Mouse (Mus musculus): ENCODE measurements around the gene Gabrb1. TPM values are rescaled to one million over a fixed set of nuclear protein-coding genes. Genes with fewer than 3 reads are reported as not detected.
"Not testable (repeated sequence)": the region's sequence is repeated elsewhere in the genome, so short reads cannot be mapped to it uniquely, and the experiment has no call there.

Gabrb1 gene
- polyA plus RNA-seq, 1 experiment from 2014 or later, result 1.1 TPM

GRCm38 (mm10) chr5:72069398-72069797, 411.5 kb downstream of the Gabrb1 start:
- not testable (repeated sequence) for H3K9me3 ChIP-seq; H3K4me1 ChIP-seq (replicated peaks); H3K9ac ChIP-seq; H3K27ac ChIP-seq; H3K27me3 ChIP-seq (replicated peaks); H3K4me3 ChIP-seq (replicated peaks); ATAC-seq; H3K4me2 ChIP-seq (replicated peaks); H3K36me3 ChIP-seq
- WGBS, result 85% methylated on average over 7 of the region's 7 CpGs

DNA sequence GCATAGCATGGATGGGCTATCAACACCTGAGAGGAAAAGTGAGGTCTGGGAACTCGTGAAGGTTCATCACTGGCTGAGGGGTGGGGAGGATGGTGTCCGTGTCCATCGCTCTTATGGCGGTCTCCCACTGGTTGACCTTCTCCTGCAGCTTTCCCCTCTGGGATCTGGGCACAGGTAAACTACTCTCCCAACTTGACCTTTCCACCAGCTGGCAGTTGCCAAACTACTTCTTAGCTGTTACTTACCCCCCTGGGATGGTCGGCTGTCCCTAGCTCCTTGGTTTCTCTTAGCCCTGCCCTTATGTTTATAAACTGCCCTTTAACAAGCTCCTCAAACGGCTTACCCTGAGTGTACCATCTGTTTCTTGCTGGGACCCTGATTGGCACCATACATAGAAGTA, 418.9 kb downstream of the Gabrb1 start:
- Histone ChIP-seq H3K4me1 (replicated peaks) (no peaks in the 10 kb centered on the region), H3K4me3 (replicated peaks) (no peak overlapping the region), H3K9me3 (no peaks in the 10 kb centered on the region), H3K27me3 (replicated peaks) (no peaks in the 10 kb centered on the region), H3K9ac (no peak overlapping the region), H3K4me2 (replicated peaks) (no peak overlapping the region), H3K36me3 (no peaks in the 10 kb centered on the region), H3K27ac (no peak overlapping the region)
- ATAC-seq, result no peak
- 91% methylated on average over 6 of the region's 6 CpGs for WGBS

- no peak overlapping the region for H3K4me2 ChIP-seq (replicated peaks)
- no peaks in the 10 kb centered on the region for H3K9me3 ChIP-seq
- no peak overlapping the region for H3K27ac ChIP-seq
- H3K4me3 ChIP-seq (replicated peaks), result no peak overlapping the region
- H3K4me1 ChIP-seq (replicated peaks), result no peaks in the 10 kb centered on the region
- no peaks in the 10 kb centered on the region for H3K27me3 ChIP-seq (replicated peaks)
- 92% methylated on average over 1 of the region's 1 CpGs for WGBS
- H3K9ac ChIP-seq, result no peak overlapping the region
- H3K36me3 ChIP-seq, result no peaks in the 10 kb centered on the region
- peak; percentile 34; the same call in 1 of the 2 replicates for ATAC-seq
Measured at GRCm38 (mm10) chr5:72086518-72086917, 428.6 kb downstream of the Gabrb1 start.

GRCm38 (mm10) chr5:72094582-72094981, 436.7 kb downstream of the Gabrb1 start:
- no peaks in the 10 kb centered on the region for H3K36me3 ChIP-seq
- 53% methylated on average over 7 of the region's 7 CpGs for WGBS
- H3K9ac ChIP-seq, result no peak overlapping the region
- no peak overlapping the region for H3K4me3 ChIP-seq (replicated peaks)
- H3K4me2 ChIP-seq (replicated peaks), result no peak overlapping the region
- no peak for ATAC-seq
- H3K4me1 ChIP-seq (replicated peaks), result no peaks in the 10 kb centered on the region
- no peaks in the 10 kb centered on the region for H3K27me3 ChIP-seq (replicated peaks)
- H3K9me3 ChIP-seq, result no peaks in the 10 kb centered on the region
- no peak overlapping the region for H3K27ac ChIP-seq

DNA sequence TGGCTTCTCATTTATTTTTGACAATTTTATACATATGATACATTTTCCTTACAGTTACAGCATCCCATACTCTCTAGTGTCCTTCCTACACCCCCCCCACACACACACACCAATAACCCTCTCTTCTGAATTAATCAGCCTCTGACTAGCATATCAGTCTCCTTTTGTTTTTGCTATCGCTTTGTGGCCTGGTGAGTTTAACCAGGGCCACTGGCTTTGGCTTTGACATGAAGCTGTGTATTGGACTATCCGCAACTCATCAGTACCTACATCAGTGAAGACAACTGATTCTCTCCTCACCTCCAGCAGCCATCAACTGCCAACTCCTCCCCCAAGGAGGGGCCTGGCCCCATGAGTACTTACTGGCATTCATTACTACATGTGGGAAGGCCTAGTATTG, 437.1 kb downstream of the Gabrb1 start:
- Histone ChIP-seq H3K27me3 (replicated peaks) (no peaks in the 10 kb centered on the region), H3K9ac (no peak overlapping the region), H3K36me3 (no peaks in the 10 kb centered on the region), H3K9me3 (no peaks in the 10 kb centered on the region), H3K4me1 (replicated peaks) (no peaks in the 10 kb centered on the region), H3K4me2 (replicated peaks) (no peak overlapping the region), H3K27ac (no peak overlapping the region), H3K4me3 (replicated peaks) (no peak overlapping the region)
- ATAC-seq, result no peak
- WGBS, result 90% methylated on average over 2 of the region's 2 CpGs

DNA sequence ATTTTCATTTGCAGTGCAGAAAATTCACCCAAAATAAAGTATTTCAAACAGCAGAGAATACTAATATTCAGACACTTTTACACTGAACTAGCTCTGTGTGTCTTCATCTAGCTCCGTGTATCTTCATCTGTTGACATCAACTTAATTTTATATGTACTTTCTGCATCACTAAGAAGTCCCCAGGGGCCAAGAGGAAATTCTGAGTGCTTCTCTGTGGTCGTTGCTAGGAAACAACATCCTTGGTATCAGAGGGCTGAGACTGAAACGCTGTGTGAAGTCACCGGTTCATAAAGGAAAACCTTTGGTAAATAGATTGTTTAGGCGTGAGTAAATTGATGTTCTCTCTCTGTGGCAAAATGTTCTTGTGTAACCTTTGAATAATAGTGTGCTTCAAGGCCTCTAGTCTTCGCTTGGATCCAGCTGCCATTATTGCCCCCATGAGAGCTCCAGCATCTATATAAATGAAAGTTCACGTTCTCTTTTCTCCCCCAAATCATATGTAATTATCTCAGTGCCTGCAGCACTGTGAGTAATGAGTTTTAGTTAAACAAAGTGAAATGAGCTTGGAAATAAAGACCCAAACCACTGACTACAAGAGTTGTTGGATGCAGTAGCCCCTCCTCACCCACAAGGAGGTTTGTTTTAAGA, 446.5 kb downstream of the Gabrb1 start:
- H3K27ac ChIP-seq, result no peak overlapping the region
- WGBS, result 72% methylated on average over 7 of the region's 7 CpGs

DNA sequence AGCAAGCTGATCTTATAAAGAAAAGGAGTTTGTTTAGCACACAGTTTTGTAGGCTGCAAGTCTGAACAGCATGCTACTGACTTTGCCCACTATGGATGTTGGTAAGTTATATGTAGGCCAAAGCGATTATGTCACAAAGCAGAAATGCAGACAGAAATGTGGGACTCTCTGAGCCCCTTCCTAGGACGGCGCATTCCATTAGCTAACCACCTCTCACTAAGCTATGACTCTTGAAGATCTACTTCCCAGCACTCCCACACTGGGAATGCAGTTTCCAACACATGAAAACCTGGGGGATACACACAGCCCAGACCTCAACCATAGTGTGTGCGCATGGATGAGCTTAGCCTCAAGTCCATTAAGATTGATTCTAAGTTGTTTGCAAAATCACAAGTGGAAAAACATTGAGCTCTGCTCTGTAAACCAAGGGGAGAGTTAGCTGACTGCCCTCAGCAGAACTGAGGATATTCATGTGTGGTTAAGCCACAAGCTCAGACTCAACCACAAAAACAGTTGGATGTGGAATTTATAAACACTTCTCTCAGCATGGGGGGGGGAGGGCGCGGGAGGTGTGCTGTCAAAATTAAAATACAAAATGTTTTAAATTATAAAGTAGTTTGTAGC, 464.6 kb downstream of the Gabrb1 start:
- no peaks in the 10 kb centered on the region for H3K4me1 ChIP-seq (replicated peaks)
- WGBS, result 81% methylated on average over 6 of the region's 6 CpGs

More for the DNA sequence above, 446.5 kb downstream of the Gabrb1 start:
- no peaks in the 10 kb centered on the region for H3K27me3 ChIP-seq (replicated peaks)
- H3K9ac ChIP-seq, result no peak overlapping the region
- no peak overlapping the region for H3K4me3 ChIP-seq (replicated peaks)
- no peaks in the 10 kb centered on the region for H3K36me3 ChIP-seq
- ATAC-seq, result no peak
- no peak overlapping the region for H3K4me2 ChIP-seq (replicated peaks)
- no peaks in the 10 kb centered on the region for H3K9me3 ChIP-seq
- H3K4me1 ChIP-seq (replicated peaks), result no peaks in the 10 kb centered on the region

GRCm38 (mm10) chr5:72126681-72127080, 468.8 kb downstream of the Gabrb1 start:
- Histone ChIP-seq H3K4me3 (replicated peaks) (no peak overlapping the region), H3K4me2 (replicated peaks) (no peak overlapping the region), H3K27me3 (replicated peaks) (no peaks in the 10 kb centered on the region), H3K9me3 (no peaks in the 10 kb centered on the region), H3K27ac (no peak overlapping the region), H3K36me3 (no peaks in the 10 kb centered on the region), H3K9ac (no peak overlapping the region), H3K4me1 (replicated peaks) (no peaks in the 10 kb centered on the region)
- 85% methylated on average over 4 of the region's 4 CpGs for WGBS
- ATAC-seq, result no peak

More for the DNA sequence above, 464.6 kb downstream of the Gabrb1 start:
- no peaks in the 10 kb centered on the region for H3K36me3 ChIP-seq
- no peak overlapping the region for H3K4me2 ChIP-seq (replicated peaks)
- H3K9ac ChIP-seq, result no peak overlapping the region
- no peaks in the 10 kb centered on the region for H3K27me3 ChIP-seq (replicated peaks)
- ATAC-seq, result no peak
- no peak overlapping the region for H3K4me3 ChIP-seq (replicated peaks)
- H3K27ac ChIP-seq, result no peak overlapping the region
- no peaks in the 10 kb centered on the region for H3K9me3 ChIP-seq

DNA sequence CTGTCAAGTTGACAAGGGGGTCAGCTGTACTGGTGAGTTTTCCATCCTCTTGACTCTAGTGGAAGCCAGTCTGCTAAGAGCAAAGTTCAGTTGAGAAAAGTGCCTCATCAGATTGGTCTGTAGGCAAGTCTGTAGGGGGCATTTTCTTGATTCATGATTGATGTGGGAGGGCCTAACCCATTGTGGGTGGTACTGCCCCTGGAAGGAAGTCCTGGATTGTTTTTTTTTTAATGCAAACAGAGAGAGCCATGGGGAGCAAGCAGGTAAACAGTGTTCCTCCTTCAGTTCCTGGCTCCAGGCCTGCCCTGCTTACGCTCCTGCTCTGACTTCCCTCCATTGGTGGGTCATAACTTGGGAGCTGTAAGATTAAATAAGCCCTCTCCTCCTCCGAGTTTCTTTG, 476.0 kb downstream of the Gabrb1 start:
- Histone ChIP-seq H3K4me1 (replicated peaks) (no peaks in the 10 kb centered on the region), H3K27ac (no peak overlapping the region), H3K4me2 (replicated peaks) (no peak overlapping the region), H3K9ac (no peak overlapping the region), H3K36me3 (no peaks in the 10 kb centered on the region), H3K27me3 (replicated peaks) (no peaks in the 10 kb centered on the region), H3K4me3 (replicated peaks) (no peak overlapping the region), H3K9me3 (no peaks in the 10 kb centered on the region)
- ATAC-seq, result no peak
- WGBS, result 59% methylated on average over 2 of the region's 2 CpGs

DNA sequence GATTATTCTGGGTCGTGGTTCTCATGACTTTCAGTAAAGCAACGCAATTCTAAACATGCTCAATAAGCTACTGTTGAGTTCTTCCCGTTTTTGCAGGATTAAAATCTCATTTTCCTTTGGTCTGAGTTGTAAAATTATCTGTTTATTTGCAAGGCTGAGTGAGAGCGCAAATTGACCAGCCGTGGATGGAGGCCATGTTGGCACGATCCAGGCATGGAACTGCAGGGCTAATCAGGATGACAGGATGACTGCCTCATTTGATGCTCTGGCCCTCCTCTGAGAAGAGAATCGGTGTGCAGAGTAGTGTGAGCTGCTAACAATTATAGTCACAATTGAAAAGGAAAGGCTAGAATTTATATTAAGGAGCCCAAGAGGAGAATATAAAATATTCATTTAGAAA, 480.3 kb downstream of the Gabrb1 start:
- Histone ChIP-seq H3K4me3 (replicated peaks) (no peak overlapping the region), H3K9ac (no peak overlapping the region), H3K27me3 (replicated peaks) (no peaks in the 10 kb centered on the region), H3K4me2 (replicated peaks) (no peak overlapping the region), H3K36me3 (no peaks in the 10 kb centered on the region), H3K9me3 (no peaks in the 10 kb centered on the region), H3K27ac (no peak overlapping the region), H3K4me1 (replicated peaks) (no peaks in the 10 kb centered on the region)
- ATAC-seq, result no peak
- 90% methylated on average over 7 of the region's 7 CpGs for WGBS

DNA sequence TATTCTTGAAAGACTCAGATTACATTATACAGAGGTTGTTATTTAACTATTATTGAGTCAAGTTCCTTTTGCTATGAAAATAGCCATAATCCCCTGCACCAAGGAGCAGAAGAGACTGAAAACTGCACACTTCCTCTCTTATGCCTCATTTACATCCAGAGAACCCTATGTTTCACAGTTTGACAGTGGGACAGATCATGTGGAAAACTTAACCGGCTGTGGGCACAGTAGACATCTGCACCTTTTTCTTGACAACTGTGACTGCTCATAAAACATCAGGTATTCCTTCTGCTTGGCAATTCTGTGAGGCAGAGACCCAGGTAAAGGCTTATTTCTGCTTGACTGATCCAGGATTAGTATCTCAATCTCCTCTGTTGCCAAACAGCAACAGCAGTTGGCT, 481.7 kb downstream of the Gabrb1 start:
- Histone ChIP-seq H3K4me3 (replicated peaks) (no peak overlapping the region), H3K9me3 (no peaks in the 10 kb centered on the region), H3K4me1 (replicated peaks) (no peaks in the 10 kb centered on the region), H3K27me3 (replicated peaks) (no peaks in the 10 kb centered on the region), H3K4me2 (replicated peaks) (no peak overlapping the region), H3K36me3 (no peaks in the 10 kb centered on the region), H3K27ac (no peak overlapping the region), H3K9ac (no peak overlapping the region)
- WGBS, result 63% methylated on average over 1 of the region's 1 CpGs
- no peak for ATAC-seq

DNA sequence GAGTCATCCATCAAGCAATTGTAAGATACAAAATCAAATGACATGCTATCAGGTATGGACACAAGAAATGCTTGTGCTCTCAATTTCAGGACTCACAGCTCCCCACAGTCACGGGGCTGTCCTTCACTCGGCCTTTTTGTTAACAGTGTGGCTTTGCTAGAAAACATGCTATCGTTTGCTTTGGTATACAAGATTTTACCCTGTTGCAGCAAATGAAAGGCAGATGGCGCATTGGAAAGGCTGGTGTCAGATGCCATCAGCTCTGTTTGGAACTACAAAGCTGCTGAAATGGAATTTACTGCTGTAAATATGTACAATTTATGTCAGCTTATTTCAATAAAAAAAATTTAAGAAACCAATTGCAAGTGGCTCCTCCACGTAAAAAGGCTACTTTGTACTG, 490.8 kb downstream of the Gabrb1 start:
- no peak overlapping the region for H3K4me3 ChIP-seq (replicated peaks)
- no peak overlapping the region for H3K4me2 ChIP-seq (replicated peaks)
- WGBS, result 60% methylated on average over 5 of the region's 5 CpGs
- H3K4me1 ChIP-seq (replicated peaks), result no peaks in the 10 kb centered on the region
- H3K27ac ChIP-seq, result no peak overlapping the region
- ATAC-seq, result no peak
- no peaks in the 10 kb centered on the region for H3K27me3 ChIP-seq (replicated peaks)
- no peaks in the 10 kb centered on the region for H3K9me3 ChIP-seq
- no peaks in the 10 kb centered on the region for H3K36me3 ChIP-seq
- no peak overlapping the region for H3K9ac ChIP-seq

- 89% methylated on average over 5 of the region's 5 CpGs for WGBS
- Histone ChIP-seq H3K9ac (no peak overlapping the region), H3K4me3 (replicated peaks) (no peak overlapping the region), H3K4me1 (replicated peaks) (no peaks in the 10 kb centered on the region), H3K9me3 (no peaks in the 10 kb centered on the region), H3K36me3 (no peaks in the 10 kb centered on the region), H3K4me2 (replicated peaks) (no peak overlapping the region), H3K27me3 (replicated peaks) (no peaks in the 10 kb centered on the region), H3K27ac (no peak overlapping the region)
- ATAC-seq, result no peak; the same call in 1 of the 2 replicates
Measured at GRCm38 (mm10) chr5:72150870-72151269, 493.0 kb downstream of the Gabrb1 start.
